Mouse (Mus musculus) brain, adult 2 months (tissue): ENCODE measurements around the gene Map7d1.
A peak's percentile ranks its signal among the peaks of the same experiment; 100 is the strongest.
"Not testable (repeated sequence)": the region's sequence is repeated elsewhere in the genome, so short reads cannot be mapped to it uniquely, and the experiment has no call there.

Experiments used
- DNase-seq: peaks from one replicate; pipeline ENCODE4 v3.0.0; 2011; ENCODE audit warnings: low read depth, low spot score

Gene Map7d1

GRCm38 (mm10) chr4:126241956-126242355 lies 14.2 kb downstream of the Map7d1 start:
- no peak for DNase-seq

GRCm38 (mm10) chr4:126239862-126240475 lies 16.2 kb downstream of the Map7d1 start:
- DNase-seq = peak; percentile 67

GRCm38 (mm10) chr4:126237721-126238242 lies 18.4 kb downstream of the Map7d1 start:
- peak; percentile 89 for DNase-seq

GRCm38 (mm10) chr4:126236467-126237280 lies 19.5 kb downstream of the Map7d1 start:
- DNase-seq = no peak

GRCm38 (mm10) chr4:126235191-126235590 lies 21.0 kb downstream of the Map7d1 start:
- DNase-seq = no peak

GRCm38 (mm10) chr4:126234496-126235175 lies 21.5 kb downstream of the Map7d1 start:
- DNase-seq = no peak

- no peak for DNase-seq
Measured at GRCm38 (mm10) chr4:126233676-126234308, 22.4 kb downstream of the Map7d1 start.

- no peak for DNase-seq
Measured at GRCm38 (mm10) chr4:126229900-126230299, 26.2 kb downstream of the Map7d1 start.

- no peak for DNase-seq
Measured at GRCm38 (mm10) chr4:126228144-126228543, 28.0 kb downstream of the Map7d1 start.

GRCm38 (mm10) chr4:126227077-126227761 lies 28.9 kb downstream of the Map7d1 start:
- DNase-seq = peak; percentile 90

- no peak for DNase-seq
Measured at GRCm38 (mm10) chr4:126226640-126227039, 29.5 kb downstream of the Map7d1 start.

GRCm38 (mm10) chr4:126222631-126223030 lies 33.5 kb downstream of the Map7d1 start:
- no peak for DNase-seq

GRCm38 (mm10) chr4:126220045-126220444 lies 36.1 kb downstream of the Map7d1 start:
- no peak for DNase-seq

- not testable (repeated sequence) for DNase-seq
Measured at GRCm38 (mm10) chr4:126219540-126219939, 36.6 kb downstream of the Map7d1 start.

- no peak for DNase-seq
Measured at GRCm38 (mm10) chr4:126217771-126218170, 38.4 kb downstream of the Map7d1 start.

GRCm38 (mm10) chr4:126207081-126207480 lies 49.1 kb downstream of the Map7d1 start:
- no peak for DNase-seq

GRCm38 (mm10) chr4:126205386-126205785 lies 50.8 kb downstream of the Map7d1 start:
- DNase-seq = no peak

GRCm38 (mm10) chr4:126204661-126205230 lies 51.4 kb downstream of the Map7d1 start:
- no peak for DNase-seq

- DNase-seq = no peak
Measured at GRCm38 (mm10) chr4:126204016-126204415, 52.1 kb downstream of the Map7d1 start.

GRCm38 (mm10) chr4:126203336-126203895 lies 52.7 kb downstream of the Map7d1 start:
- DNase-seq = no peak
